Mouse (Mus musculus) lung, postnatal 0 days (tissue): Measurements from ENCODE around the gene Scn5a. TPM values are rescaled to one million over a fixed set of nuclear protein-coding genes. Genes with fewer than 3 reads are reported as not detected.

Source experiments
- ATAC-seq: fragments of 200-750 bp; cut with Nextera tagmentation; 2 replicates; pipeline ENCODE4 v1.8.0; 2017; ENCODE audit warnings: moderate library complexity
- DNase-seq: peaks from one replicate; pipeline ENCODE4 v3.0.0-alpha.2; 2016; ENCODE audit warnings: low spot score
- H3K27ac ChIP-seq: fragments of 300-500 bp; sonication (generic); 2 replicates; pipeline ENCODE4 v1.5.1; 2014; ENCODE audit warnings: antibody characterized with exemption, mild to moderate bottlenecking, low read length, mixed read lengths
- H3K27me3 ChIP-seq: fragments of 300-500 bp; sonication (generic); replicated peaks from 2 replicates; pipeline ENCODE4 v1.6.1; 2014; ENCODE audit warnings: low read length, mixed read lengths; ENCODE audit not compliant: insufficient read depth
- H3K36me3 ChIP-seq: fragments of 300-500 bp; sonication (generic); 2 replicates; pipeline ENCODE4 v1.6.1; 2014; ENCODE audit warnings: low read length, mixed read lengths; ENCODE audit not compliant: insufficient read depth
- H3K4me1 ChIP-seq: fragments of 300-500 bp; sonication (generic); 2 replicates; pipeline ENCODE4 v1.6.1; 2014; ENCODE audit warnings: antibody characterized with exemption, low read depth, low read length, mixed read lengths; ENCODE audit not compliant: insufficient read depth
- H3K4me2 ChIP-seq: fragments of 300-500 bp; sonication (generic); replicated peaks from 2 replicates; pipeline ENCODE4 v1.6.1; 2014; ENCODE audit warnings: low read depth, mild to moderate bottlenecking, low read length, moderate library complexity, mixed read lengths
- H3K4me3 ChIP-seq: fragments of 300-500 bp; sonication (generic); 2 replicates; pipeline ENCODE4 v1.5.1; 2014; ENCODE audit warnings: low read depth, low read length
- H3K9ac ChIP-seq: fragments of 300-500 bp; sonication (generic); replicated peaks from 2 replicates; pipeline ENCODE4 v1.6.1; 2014; ENCODE audit warnings: low read depth, mild to moderate bottlenecking
- H3K9me3 ChIP-seq: fragments of 300-500 bp; sonication (generic); 2 replicates; pipeline ENCODE4 v1.6.1; 2016; ENCODE audit warnings: low read length, mixed read lengths
- CTCF ChIP-seq: IDR thresholded peaks from 2 replicates; pipeline ENCODE4 v1.5.1; 2016; ENCODE audit warnings: antibody characterized with exemption, mild to moderate bottlenecking
- EP300 ChIP-seq: IDR thresholded peaks from 2 replicates; pipeline ENCODE4 v1.6.1; 2016; ENCODE audit warnings: antibody characterized with exemption, mild to moderate bottlenecking, control low read depth
- WGBS: fragments of 180-500 bp; shearing (Covaris S2); extraction: QIAGEN DNeasy Blood & Tissue Kit; methylation state at CpG from one replicate; pipeline ENCODE4 v1.1.7; 2014; 5-methylcytosine and 5-hydroxymethylcytosine counted together
- polyA plus RNA-seq: library from polyadenylated mRNA; unstranded; fragments of >200 nt; fragmentation: Nextera tagmentation; extraction: Ambion mirVana; gene quantifications from 2 replicates; pipeline ENCODE4 v1.2.1, GENCODE M21; 2015

Scn5a gene
- polyA plus RNA-seq, 1 experiment from 2014 or later, result 0.23 TPM

- Histone ChIP-seq H3K9me3 (no peaks in the 10 kb centered on the region), H3K27ac (no peak overlapping the region), H3K4me2 (no peak overlapping the region), H3K36me3 (no peaks in the 10 kb centered on the region), H3K4me1 (no peaks in the 10 kb centered on the region), H3K4me3 (no peak overlapping the region), H3K27me3 (peaks cover 33% of the 10 kb centered on the region), H3K9ac (no peak overlapping the region)
- 89% methylated on average over 17 of the region's 17 CpGs for WGBS
- ATAC-seq (no peak), DNase-seq (no peak)
- TF ChIP-seq EP300 (no peak), CTCF (no peak)
These were observed 1.4 kb upstream of the Scn5a start for GRCm38 (mm10) chr9:119580187-119580586.

DNA sequence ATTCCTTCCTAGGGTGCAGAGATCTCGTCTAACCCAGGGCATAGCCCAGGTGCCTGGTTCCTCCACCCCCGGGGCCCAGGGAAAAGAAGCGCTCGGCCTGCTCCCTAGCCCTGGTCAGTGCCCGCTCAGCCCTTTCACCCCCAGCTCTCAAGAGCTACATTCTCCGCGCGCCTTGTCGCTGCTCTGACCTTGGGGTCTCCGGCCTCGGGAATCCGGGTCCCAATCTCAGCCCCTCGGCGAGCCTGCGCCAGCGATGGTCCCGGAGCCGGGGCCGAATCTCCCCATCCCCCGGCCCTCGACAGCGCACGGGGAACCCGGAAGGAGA, 543 bp downstream of the Scn5a start:
- Histone ChIP-seq H3K27ac (no peak overlapping the region), H3K4me1 (no peaks in the 10 kb centered on the region), H3K9ac (peak overlapping the region; percentile 16; the same call in 1 of the 2 replicates), H3K9me3 (no peaks in the 10 kb centered on the region), H3K4me2 (peak overlapping the region; percentile 93), H3K27me3 (peaks cover 33% of the 10 kb centered on the region), H3K4me3 (peak overlapping the region; percentile 53), H3K36me3 (no peaks in the 10 kb centered on the region)
- ATAC-seq (no peak), DNase-seq (no peak)
- TF ChIP-seq EP300, result no peak
- TF ChIP-seq CTCF, result no peak
- WGBS, result 2% methylated on average over 22 of the region's 24 CpGs

GRCm38 (mm10) chr9:119576977-119577376, 1.8 kb downstream of the Scn5a start:
- H3K27me3 ChIP-seq, result peaks cover 33% of the 10 kb centered on the region

GRCm38 (mm10) chr9:119575732-119576131, 3.1 kb downstream of the Scn5a start:
- Histone ChIP-seq H3K27ac (no peak overlapping the region), H3K9me3 (no peaks in the 10 kb centered on the region), H3K36me3 (no peaks in the 10 kb centered on the region), H3K4me1 (no peaks in the 10 kb centered on the region), H3K4me3 (no peak overlapping the region), H3K27me3 (peaks cover 33% of the 10 kb centered on the region), H3K9ac (no peak overlapping the region), H3K4me2 (no peak overlapping the region)
- TF ChIP-seq EP300 (no peak), CTCF (no peak)
- 59% methylated on average over 9 of the region's 9 CpGs for WGBS
- DNase-seq (no peak), ATAC-seq (no peak)

More at GRCm38 (mm10) chr9:119576977-119577376, 1.8 kb downstream of the Scn5a start:
- Histone ChIP-seq H3K4me2 (no peak overlapping the region), H3K27ac (no peak overlapping the region), H3K9ac (no peak overlapping the region), H3K4me1 (no peaks in the 10 kb centered on the region), H3K36me3 (no peaks in the 10 kb centered on the region), H3K9me3 (no peaks in the 10 kb centered on the region), H3K4me3 (no peak overlapping the region)
- TF ChIP-seq CTCF, result no peak
- no peak for TF ChIP-seq EP300
- ATAC-seq, result no peak
- WGBS, result 68% methylated on average over 2 of the region's 2 CpGs
- DNase-seq, result no peak

GRCm38 (mm10) chr9:119574366-119574765, 4.5 kb downstream of the Scn5a start:
- H3K4me2 ChIP-seq, result no peak overlapping the region

DNA sequence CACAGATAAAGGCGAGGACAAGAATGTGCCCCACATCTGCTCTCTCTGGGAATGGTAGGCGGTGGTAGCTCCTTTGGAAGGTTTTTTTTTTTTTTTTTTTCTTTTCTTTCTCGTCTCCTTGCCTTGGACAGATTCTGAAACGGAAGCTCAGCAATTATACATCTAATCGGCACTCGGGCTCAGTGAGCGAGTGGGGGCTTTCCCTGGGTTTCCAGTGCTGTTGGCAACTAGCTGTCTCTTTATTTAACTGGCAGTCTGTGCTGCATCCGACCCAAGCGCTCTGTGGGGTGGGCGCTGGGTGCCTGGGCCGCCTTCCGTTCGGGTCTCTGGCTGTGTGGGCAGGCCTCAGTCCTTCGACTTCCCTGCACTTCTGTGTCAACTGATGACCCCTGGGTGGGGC, 5.8 kb downstream of the Scn5a start:
- H3K27me3 ChIP-seq, result peaks cover 12% of the 10 kb centered on the region
- no peak for DNase-seq
- no peak for TF ChIP-seq CTCF
- TF ChIP-seq EP300, result no peak
- no peak overlapping the region for H3K4me2 ChIP-seq
- no peak for ATAC-seq
- H3K4me3 ChIP-seq, result no peak overlapping the region
- no peaks in the 10 kb centered on the region for H3K4me1 ChIP-seq
- 45% methylated on average over 14 of the region's 14 CpGs for WGBS
- H3K9ac ChIP-seq, result no peak overlapping the region
- H3K36me3 ChIP-seq, result no peaks in the 10 kb centered on the region
- H3K9me3 ChIP-seq, result no peaks in the 10 kb centered on the region
- no peak overlapping the region for H3K27ac ChIP-seq

More at GRCm38 (mm10) chr9:119574366-119574765, 4.5 kb downstream of the Scn5a start:
- no peaks in the 10 kb centered on the region for H3K9me3 ChIP-seq
- DNase-seq (no peak), ATAC-seq (no peak)
- no peaks in the 10 kb centered on the region for H3K36me3 ChIP-seq
- no peak for TF ChIP-seq CTCF
- TF ChIP-seq EP300, result no peak
- H3K4me3 ChIP-seq, result no peak overlapping the region
- H3K27ac ChIP-seq, result no peak overlapping the region
- no peaks in the 10 kb centered on the region for H3K4me1 ChIP-seq
- WGBS, result 62% methylated on average over 7 of the region's 7 CpGs
- H3K27me3 ChIP-seq, result peaks cover 24% of the 10 kb centered on the region
- H3K9ac ChIP-seq, result no peak overlapping the region

DNA sequence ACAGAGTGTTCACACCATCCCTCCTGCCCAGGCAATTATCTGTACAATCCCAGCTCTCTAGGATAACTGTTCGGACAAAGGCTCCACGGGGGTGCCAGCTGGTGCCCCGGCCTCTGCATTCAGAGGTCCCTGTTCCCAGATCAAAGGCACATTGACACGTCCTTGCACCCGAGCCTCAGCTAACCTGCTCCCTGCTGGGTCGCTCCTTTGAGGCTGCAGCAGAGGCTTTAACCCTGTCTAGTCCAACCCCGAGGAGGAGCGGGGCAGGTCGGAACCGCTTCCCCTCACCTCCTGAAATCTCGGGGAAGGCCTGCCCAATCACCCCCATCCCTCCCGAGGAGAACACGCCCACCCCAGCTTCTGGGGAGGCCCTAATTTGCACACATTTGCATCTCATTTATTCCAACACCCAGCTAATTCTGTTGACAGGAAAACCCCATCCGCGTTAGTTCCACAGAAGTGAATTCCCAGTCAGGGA, 7.4 kb downstream of the Scn5a start:
- Histone ChIP-seq H3K4me1 (no peaks in the 10 kb centered on the region), H3K27me3 (peaks cover 3% of the 10 kb centered on the region; the same call in 1 of the 2 replicates), H3K36me3 (no peaks in the 10 kb centered on the region), H3K9ac (no peak overlapping the region), H3K9me3 (no peaks in the 10 kb centered on the region), H3K27ac (no peak overlapping the region), H3K4me3 (no peak overlapping the region), H3K4me2 (no peak overlapping the region)
- 8% methylated on average over 15 of the region's 15 CpGs for WGBS
- ATAC-seq, result no peak
- no peak for TF ChIP-seq EP300
- no peak for TF ChIP-seq CTCF
- no peak for DNase-seq
